Mouse (Mus musculus) kidney, embryonic 14.5 days (tissue): ENCODE results near the gene Bdnf. TPM values are rescaled to one million over a fixed set of nuclear protein-coding genes. Genes with fewer than 3 reads are reported as not detected.
A peak's percentile ranks its signal among the peaks of the same experiment; 100 is the strongest.

Experiments used
- ATAC-seq: fragments of 200-750 bp; cut with Nextera tagmentation; 2 replicates; pipeline ENCODE4 v1.8.0; 2017; ENCODE audit warnings: moderate number of reproducible peaks, mild to moderate bottlenecking, moderate TSS enrichment, moderate library complexity; ENCODE audit not compliant: low FRiP score, low TSS enrichment
- H3K27ac ChIP-seq: fragments of 300-500 bp; sonication (generic); 2 replicates; pipeline ENCODE4 v1.5.1; 2014; ENCODE audit warnings: low read depth, mild to moderate bottlenecking, low read length, moderate library complexity, mixed read lengths
- H3K27me3 ChIP-seq: fragments of 300-500 bp; sonication (generic); 2 replicates; pipeline ENCODE4 v1.6.1; 2014; ENCODE audit warnings: mild to moderate bottlenecking, low read length; ENCODE audit not compliant: control insufficient read depth, insufficient read depth
- H3K36me3 ChIP-seq: fragments of 300-500 bp; sonication (generic); 2 replicates; pipeline ENCODE4 v1.6.1; 2014; ENCODE audit warnings: low read length, mixed read lengths; ENCODE audit not compliant: control insufficient read depth, insufficient read depth
- H3K4me1 ChIP-seq: fragments of 300-500 bp; sonication (generic); 2 replicates; pipeline ENCODE4 v1.6.1; 2014; ENCODE audit warnings: low read length, mixed read lengths; ENCODE audit not compliant: control insufficient read depth, insufficient read depth
- H3K4me2 ChIP-seq: fragments of 300-500 bp; sonication (generic); replicated peaks from 2 replicates; pipeline ENCODE4 v1.6.1; 2014; ENCODE audit warnings: low read depth, mild to moderate bottlenecking, low read length
- H3K4me3 ChIP-seq: fragments of 300-500 bp; sonication (generic); 2 replicates; pipeline ENCODE4 v1.5.1; 2014; ENCODE audit warnings: mild to moderate bottlenecking, low read length
- H3K9ac ChIP-seq: fragments of 300-500 bp; sonication (generic); 2 replicates; pipeline ENCODE4 v1.6.1; 2014; ENCODE audit warnings: low read depth, mild to moderate bottlenecking, low read length, moderate library complexity
- H3K9me3 ChIP-seq: fragments of 300-500 bp; sonication (generic); 2 replicates; pipeline ENCODE4 v1.6.1; 2016; ENCODE audit warnings: low read length; ENCODE audit not compliant: control insufficient read depth
- WGBS: fragments of 180-500 bp; shearing (Covaris S2); extraction: QIAGEN DNeasy Blood & Tissue Kit; methylation state at CpG from one replicate; pipeline ENCODE4 v1.1.7; 2014; 5-methylcytosine and 5-hydroxymethylcytosine counted together
- polyA plus RNA-seq: library from polyadenylated mRNA; unstranded; fragments of >200 nt; fragmentation: Nextera tagmentation; extraction: Ambion mirVana; gene quantifications from 2 replicates; pipeline ENCODE4 v1.2.1, GENCODE M21; 2014

Bdnf gene
- polyA plus RNA-seq: 0.67 and 0.79 TPM in 2 replicates

DNA sequence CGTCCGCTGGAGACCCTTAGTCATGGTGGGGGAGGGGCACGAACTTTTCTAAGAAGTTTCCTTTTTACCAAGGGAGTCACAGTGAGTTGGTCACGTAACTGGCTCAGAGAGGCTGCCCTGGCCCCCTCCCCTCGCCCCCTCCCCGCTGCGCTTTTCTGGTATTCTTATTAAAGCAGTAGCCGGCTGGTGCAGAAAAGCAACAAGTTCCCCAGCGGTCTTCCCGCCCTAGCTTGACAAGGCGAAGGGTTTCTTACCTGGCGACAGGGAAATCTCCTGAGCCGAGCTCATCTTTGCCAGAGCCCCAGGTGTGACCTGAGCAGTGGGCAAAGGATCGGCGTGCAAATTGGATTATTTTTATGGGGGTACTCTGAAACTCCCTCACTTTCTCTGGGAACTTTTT, at the start of gene Bdnf:
Gene Bdnf (plus strand): TSS at position 169 of the 400 bp plus-strand sequence.
- Histone ChIP-seq H3K9me3 (no peaks in the 10 kb centered on the region), H3K4me3 (peak within 1 kb of the TSS; percentile 33), H3K4me1 (peaks cover 13% of the 10 kb centered on the region), H3K27ac (no peak within 1 kb of the TSS), H3K4me2 (peak within 1 kb of the TSS; percentile 45), H3K36me3 (no peaks in the 10 kb centered on the region), H3K9ac (no peak within 1 kb of the TSS), H3K27me3 (peaks cover 79% of the 10 kb centered on the region)
- ATAC-seq: no peak
- whole genome bisulfite sequencing: under 1% methylated on average over 15 of the region's 15 CpGs

GRCm38 (mm10) chr2:109626864-109627263, 47.6 kb upstream of the Bdnf start:
- H3K27ac ChIP-seq: no peak overlapping the region
- WGBS: 33% methylated on average over 6 of the region's 6 CpGs
- no peak overlapping the region for H3K9ac ChIP-seq
- no peak overlapping the region for H3K4me3 ChIP-seq
- no peaks in the 10 kb centered on the region for H3K9me3 ChIP-seq
- H3K36me3 ChIP-seq: no peaks in the 10 kb centered on the region
- no peaks in the 10 kb centered on the region for H3K27me3 ChIP-seq
- H3K4me1 ChIP-seq: no peaks in the 10 kb centered on the region
- peak; percentile 98 for ATAC-seq
- H3K4me2 ChIP-seq: no peak overlapping the region

GRCm38 (mm10) chr2:109673509-109674455, 718 bp upstream of the Bdnf start:
- Histone ChIP-seq H3K9ac (no peak overlapping the region), H3K4me2 (peak overlapping the region; percentile 45), H3K9me3 (no peaks in the 10 kb centered on the region), H3K27ac (no peak overlapping the region), H3K4me1 (peaks cover 13% of the 10 kb centered on the region), H3K36me3 (no peaks in the 10 kb centered on the region), H3K27me3 (peaks cover 71% of the 10 kb centered on the region), H3K4me3 (peak overlapping the region; percentile 33)
- whole genome bisulfite sequencing: under 1% methylated on average over 48 of the region's 48 CpGs
- no peak for ATAC-seq

DNA sequence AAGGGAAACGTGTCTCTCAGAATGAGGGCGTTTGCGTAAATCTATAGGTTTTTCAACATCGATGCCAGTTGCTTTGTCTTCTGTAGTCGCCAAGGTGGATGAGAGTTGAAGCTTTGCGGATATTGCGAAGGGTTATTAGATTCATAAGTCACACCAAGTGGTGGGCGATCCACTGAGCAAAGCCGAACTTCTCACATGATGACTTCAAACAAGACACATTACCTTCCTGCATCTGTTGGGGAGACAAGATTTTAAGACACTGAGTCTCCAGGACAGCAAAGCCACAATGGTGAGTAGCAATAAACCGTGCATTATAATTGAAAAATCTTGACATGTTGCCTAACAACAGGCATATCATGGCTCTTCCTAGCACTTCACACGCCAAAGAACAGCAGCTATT, 551 bp downstream of the Bdnf start:
- H3K4me2 ChIP-seq: no peak overlapping the region
- no peaks in the 10 kb centered on the region for H3K36me3 ChIP-seq
- no peaks in the 10 kb centered on the region for H3K9me3 ChIP-seq
- peaks cover 79% of the 10 kb centered on the region for H3K27me3 ChIP-seq
- no peak overlapping the region for H3K9ac ChIP-seq
- ATAC-seq: no peak
- 6% methylated on average over 11 of the region's 11 CpGs for WGBS
- H3K27ac ChIP-seq: no peak overlapping the region
- no peak overlapping the region for H3K4me3 ChIP-seq
- H3K4me1 ChIP-seq: peaks cover 13% of the 10 kb centered on the region

DNA sequence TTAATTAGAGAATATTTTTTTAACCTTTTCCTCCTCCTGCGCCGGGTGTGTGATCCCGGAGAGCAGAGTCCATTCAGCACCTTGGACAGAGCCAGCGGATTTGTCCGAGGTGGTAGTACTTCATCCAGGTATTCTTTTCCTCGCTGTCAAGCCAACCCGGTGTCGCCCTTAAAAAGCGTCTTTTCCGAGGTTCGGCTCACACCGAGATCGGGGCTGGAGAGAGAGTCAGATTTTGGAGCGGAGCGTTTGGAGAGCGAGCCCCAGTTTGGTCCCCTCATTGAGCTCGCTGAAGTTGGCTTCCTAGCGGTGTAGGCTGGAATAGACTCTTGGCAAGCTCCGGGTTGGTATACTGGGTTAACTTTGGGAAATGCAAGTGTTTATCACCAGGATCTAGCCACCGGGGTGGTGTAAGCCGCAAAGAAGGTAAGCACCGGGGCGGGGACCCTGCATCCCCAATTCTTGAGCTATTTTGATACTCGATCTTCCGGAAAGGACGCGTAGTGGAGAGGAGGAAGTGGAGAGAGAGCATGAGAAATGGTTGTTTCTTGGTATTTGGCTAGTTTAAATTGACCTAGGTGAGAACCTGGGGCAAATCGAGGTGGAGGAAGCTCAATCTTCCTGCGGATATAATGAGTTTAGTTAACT, 1.6 kb downstream of the Bdnf start:
- no peak overlapping the region; the same call in 1 of the 2 replicates for H3K4me2 ChIP-seq
- no peak overlapping the region for H3K4me3 ChIP-seq
- H3K9me3 ChIP-seq: no peaks in the 10 kb centered on the region
- H3K9ac ChIP-seq: no peak overlapping the region
- ATAC-seq: peak; percentile 56; the same call in 1 of the 2 replicates
- H3K4me1 ChIP-seq: peaks cover 13% of the 10 kb centered on the region
- H3K36me3 ChIP-seq: no peaks in the 10 kb centered on the region
- H3K27me3 ChIP-seq: peaks cover 75% of the 10 kb centered on the region
- WGBS: 1% methylated on average over 29 of the region's 29 CpGs
- no peak overlapping the region for H3K27ac ChIP-seq

DNA sequence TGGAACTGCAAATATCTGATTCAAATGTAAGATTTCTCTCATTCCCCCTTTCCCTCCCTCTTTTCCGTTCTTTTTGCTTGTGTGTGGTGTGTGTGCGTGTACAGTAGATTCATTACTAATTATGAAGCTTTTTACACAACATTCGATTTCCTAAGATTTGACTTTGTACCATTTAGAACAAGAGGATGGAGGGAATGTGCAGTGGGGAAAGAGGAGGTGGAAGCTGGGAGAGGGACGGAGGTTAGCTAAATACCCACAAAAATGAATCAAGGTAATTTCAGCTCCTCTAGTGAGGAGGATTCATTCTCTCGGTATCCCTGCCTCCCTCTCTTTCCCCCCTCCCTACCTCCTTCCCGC, 2.1 kb downstream of the Bdnf start:
- Histone ChIP-seq H3K27me3 (peaks cover 73% of the 10 kb centered on the region), H3K9me3 (no peaks in the 10 kb centered on the region), H3K4me2 (no peak overlapping the region), H3K9ac (no peak overlapping the region), H3K36me3 (no peaks in the 10 kb centered on the region), H3K4me3 (no peak overlapping the region), H3K27ac (no peak overlapping the region), H3K4me1 (peaks cover 13% of the 10 kb centered on the region)
- 2% methylated on average over 5 of the region's 6 CpGs for WGBS
- ATAC-seq: no peak

DNA sequence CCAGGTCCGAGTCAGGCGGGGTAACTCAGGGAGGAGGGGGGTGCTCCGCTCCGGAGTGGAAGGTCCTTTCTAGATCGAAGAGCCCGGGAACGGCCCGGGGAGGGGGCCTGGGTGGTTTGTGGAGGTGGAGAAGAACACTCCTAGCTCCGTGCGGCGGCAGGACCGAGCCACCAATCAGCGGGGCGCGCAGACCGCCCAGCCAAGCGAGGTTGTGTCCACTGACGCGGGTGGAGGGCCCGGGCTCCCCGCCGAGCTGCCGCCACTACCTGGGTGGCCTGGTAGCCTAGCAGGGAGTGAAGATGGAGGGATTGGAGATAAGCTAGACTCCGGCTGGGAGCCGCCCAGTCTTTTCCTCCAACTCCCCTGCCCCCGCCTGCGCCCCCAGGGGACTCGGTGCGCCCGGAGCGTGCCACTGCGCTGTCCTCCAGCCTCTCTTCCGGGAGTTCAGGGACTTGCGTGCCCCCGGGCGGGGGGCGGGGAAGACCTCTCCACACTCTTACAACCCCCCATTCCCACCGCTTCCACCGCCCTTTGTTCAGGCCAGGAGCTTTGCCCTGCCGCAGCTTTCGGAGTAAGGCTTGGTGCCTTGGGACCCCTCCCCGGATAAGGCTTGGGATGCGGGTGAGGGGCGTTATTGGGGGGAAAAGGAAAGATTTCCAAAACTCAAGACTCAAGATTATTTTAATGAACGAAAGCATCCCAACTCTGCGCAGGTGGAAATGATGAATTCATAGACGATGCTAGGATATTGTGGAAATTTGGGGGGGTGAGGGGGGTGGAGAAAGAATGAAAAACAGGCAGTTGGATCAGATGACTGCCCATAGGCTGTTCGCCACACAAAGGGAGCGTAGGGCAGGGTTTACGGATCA, 3.0 kb downstream of the Bdnf start:
- Histone ChIP-seq H3K9me3 (no peaks in the 10 kb centered on the region), H3K4me3 (peak overlapping the region; percentile 28), H3K36me3 (no peaks in the 10 kb centered on the region), H3K4me2 (peak overlapping the region; percentile 67), H3K9ac (peak overlapping the region; percentile 34; the same call in 1 of the 2 replicates), H3K27ac (no peak overlapping the region), H3K27me3 (peaks cover 69% of the 10 kb centered on the region), H3K4me1 (peaks cover 13% of the 10 kb centered on the region)
- peak; percentile 51 for ATAC-seq
- under 1% methylated on average over 50 of the region's 50 CpGs for WGBS

GRCm38 (mm10) chr2:109678090-109678409, 3.5 kb downstream of the Bdnf start:
- Histone ChIP-seq H3K4me3 (peak overlapping the region; percentile 28), H3K9ac (no peak overlapping the region), H3K36me3 (no peaks in the 10 kb centered on the region), H3K27me3 (peaks cover 63% of the 10 kb centered on the region), H3K27ac (no peak overlapping the region), H3K4me1 (peaks cover 13% of the 10 kb centered on the region), H3K9me3 (no peaks in the 10 kb centered on the region), H3K4me2 (peak overlapping the region; percentile 67)
- under 1% methylated on average over 18 of the region's 18 CpGs for WGBS
- peak; percentile 73 for ATAC-seq
